Mouse (Mus musculus) regulatory T cell (primary cell): Measurements from ENCODE around the gene C1qtnf9.

Experiments used
- in situ Hi-C: fragments of 300-600 bp; cut with MboI, MseI; formaldehyde crosslinking; loops from one replicate; pipeline ENCODE4 v1.15.1; 2025; ENCODE audit warnings: high pct_unique_total_duplicates

C1qtnf9 gene

DNA sequence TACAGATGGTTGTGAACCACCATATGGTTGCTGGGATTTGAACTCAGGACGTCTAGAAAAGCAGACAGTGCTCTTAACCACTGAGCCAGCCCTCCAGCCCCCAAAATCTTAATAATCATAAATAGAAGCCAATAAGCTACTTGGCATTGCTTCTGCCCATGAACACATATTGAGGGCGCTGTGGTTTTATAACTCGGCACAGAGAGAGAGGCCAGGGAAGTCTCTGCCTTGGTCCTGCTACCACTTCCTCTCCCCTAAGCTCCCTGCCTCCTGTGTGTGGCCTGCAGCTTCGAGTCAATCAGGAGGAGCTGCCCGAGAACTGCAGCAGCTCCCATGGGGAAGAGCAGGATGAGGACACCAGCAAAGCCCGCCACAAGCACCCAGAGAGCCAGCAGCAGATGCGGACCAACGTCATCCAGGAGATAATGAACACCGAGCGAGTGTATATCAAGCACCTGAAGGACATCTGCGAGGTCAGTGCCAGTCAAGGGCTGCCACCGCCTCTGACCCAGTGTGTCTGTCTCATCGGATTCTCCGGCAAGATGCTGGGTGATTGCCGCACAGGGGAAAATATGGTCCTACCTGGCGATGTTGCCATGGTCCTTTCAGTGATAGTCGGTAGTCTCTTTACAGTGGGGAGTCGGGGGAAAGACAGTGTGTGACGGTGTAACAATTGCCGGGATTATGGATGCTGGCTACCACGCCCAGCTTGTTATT, 20.6 kb upstream of the C1qtnf9 start:
- in situ Hi-C loops: loop anchor here (25.0 kb wide), 2 partner anchors 485 to 1590 kb away; partner anchors contain the start of genes Gm49336, Mtmr6 and Nupl1

- in situ Hi-C loops: loop anchor here (25.0 kb wide), 2 partner anchors 488 to 1587 kb away; partner anchors contain the start of genes Gm49336, Mtmr6 and Nupl1
Measured at GRCm38 (mm10) chr14:60749880-60750279, 18.1 kb upstream of the C1qtnf9 start.

- in situ Hi-C loops: no loop called here
Measured at GRCm38 (mm10) chr14:60751581-60751980, 16.4 kb upstream of the C1qtnf9 start.

- in situ Hi-C loops: no loop called here
Measured at GRCm38 (mm10) chr14:60752892-60753800, 14.8 kb upstream of the C1qtnf9 start.

GRCm38 (mm10) chr14:60753801-60754126, 14.2 kb upstream of the C1qtnf9 start:
- in situ Hi-C loops: no loop called here

DNA sequence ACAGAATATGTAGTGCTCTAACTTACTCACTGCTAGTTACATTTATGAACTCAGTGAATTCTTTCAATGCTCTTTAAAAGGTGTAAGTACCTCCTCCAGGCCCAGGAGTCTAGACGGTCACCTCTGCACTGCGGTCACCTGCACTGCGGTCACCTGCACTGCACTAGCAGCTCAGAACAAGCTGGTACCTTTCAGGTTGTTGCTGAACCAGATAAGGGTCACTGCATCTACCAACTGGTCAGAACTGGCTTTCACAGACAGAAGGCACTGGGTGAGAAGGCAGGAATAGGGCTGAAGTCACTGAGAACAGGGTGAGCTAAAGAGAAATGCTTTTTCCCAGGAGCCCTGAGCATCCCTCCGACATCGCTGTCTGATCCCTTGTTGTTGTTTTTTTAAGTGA, 13.3 kb upstream of the C1qtnf9 start:
- in situ Hi-C loops: no loop called here

DNA sequence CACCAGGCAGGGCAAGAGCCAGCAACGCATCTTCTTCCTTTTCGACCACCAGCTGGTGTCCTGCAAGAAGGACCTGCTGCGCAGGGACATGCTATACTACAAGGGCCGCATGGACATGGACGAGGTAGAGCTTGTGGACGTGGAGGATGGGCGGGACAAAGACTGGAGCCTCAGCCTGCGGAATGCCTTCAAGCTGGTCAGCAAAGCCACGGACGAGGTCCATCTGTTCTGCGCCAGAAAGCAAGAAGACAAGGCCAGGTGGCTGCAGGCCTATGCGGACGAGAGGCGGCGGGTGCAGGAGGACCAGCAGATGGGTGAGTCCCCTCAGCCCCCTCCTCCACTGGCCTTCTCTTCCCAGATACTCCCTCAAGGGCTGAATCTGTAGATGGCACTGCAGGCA, 11.7 kb upstream of the C1qtnf9 start:
- in situ Hi-C loops: no loop called here

- in situ Hi-C loops: no loop called here
Measured at GRCm38 (mm10) chr14:60757265-60757664, 10.7 kb upstream of the C1qtnf9 start.

DNA sequence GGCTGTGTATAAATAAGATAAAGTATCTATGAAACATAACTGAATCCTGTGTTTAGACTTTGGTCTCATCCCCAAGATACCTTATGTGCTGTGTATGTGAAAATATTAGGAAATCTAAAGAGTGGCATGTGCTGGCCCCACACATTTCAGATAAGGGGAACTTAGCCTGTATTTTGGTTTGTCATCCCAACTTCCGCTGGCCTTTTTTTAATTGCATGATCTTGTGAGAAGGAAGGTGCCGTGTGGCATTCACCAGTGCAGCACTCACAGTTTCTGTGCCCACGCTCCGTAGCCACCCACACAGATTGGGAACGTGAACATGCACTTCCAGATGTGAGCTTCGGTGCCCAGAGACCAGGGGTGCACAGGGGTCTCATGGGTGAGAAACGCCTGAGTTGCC, 10.2 kb upstream of the C1qtnf9 start:
- in situ Hi-C loops: no loop called here

DNA sequence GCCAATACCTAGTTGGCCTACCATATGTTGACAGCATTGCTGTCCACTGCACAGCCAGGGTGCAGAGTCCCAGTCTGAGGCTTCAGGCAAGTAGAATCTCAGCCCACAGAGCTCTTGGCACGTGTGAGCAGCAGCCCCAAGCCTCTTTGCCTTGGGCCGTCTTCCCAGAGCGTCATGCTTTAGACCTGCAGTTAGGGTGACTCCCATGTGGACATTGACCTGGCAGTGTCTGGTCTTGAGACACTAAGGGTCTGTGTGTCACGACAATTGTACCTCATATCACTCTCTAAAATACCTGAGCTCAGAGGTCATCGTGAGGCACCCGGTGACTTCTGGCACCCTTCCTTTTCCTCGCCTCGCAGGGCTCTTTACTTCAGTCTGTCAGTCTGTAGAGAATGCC, 8.8 kb upstream of the C1qtnf9 start:
- in situ Hi-C loops: no loop called here

- in situ Hi-C loops: loop anchor here (5.0 kb wide), 1 partner anchor 64 kb away; no protein-coding TSS in a partner anchor
Measured at GRCm38 (mm10) chr14:60761801-60762200, 6.1 kb upstream of the C1qtnf9 start.

DNA sequence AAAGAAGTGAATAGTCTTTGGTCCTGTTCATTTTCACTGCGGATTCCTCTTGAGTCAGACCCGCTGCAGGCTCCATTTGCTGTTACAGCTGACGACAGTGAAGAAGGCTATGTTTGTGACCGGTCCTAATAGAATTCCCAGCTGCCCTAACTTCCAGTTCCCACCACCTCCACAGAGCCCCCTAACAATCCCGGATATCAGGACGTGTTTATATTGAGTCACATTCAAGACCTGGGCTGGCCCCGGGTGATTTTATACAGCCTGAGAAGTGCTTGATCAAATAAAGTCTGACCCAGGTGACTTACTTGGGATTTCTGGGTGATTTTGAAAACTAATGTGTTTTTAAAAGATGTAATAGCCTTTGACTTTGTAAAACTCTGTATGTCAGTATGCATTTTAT, 5.2 kb upstream of the C1qtnf9 start:
- in situ Hi-C loops: loop anchor here (5.0 kb wide), 1 partner anchor 65 kb away; no protein-coding TSS in a partner anchor

GRCm38 (mm10) chr14:60763746-60764145, 4.2 kb upstream of the C1qtnf9 start:
- in situ Hi-C loops: loop anchor here (5.0 kb wide), 1 partner anchor 66 kb away; no protein-coding TSS in a partner anchor

GRCm38 (mm10) chr14:60764526-60764925, 3.4 kb upstream of the C1qtnf9 start:
- in situ Hi-C loops: loop anchor here (5.0 kb wide), 1 partner anchor 67 kb away; no protein-coding TSS in a partner anchor

DNA sequence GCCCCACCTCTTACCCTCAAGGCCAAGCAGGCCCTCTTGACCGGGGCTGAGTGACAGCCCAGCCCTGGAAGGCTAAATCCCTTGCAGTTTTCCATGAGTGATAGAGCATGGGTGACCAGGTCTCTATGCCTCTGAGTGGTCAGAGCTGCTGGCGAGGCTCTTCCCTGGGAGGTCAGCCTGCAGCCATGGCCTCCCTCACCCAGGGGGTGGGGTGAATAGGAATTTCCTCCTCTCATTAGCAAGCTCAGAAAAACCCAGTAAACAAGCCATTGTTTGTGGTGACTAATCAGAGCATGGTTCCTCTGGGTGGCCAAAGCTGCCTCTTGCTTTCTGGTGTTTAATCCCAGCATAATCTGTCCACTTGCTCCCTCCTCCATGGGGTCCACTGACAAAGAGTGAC, 2.9 kb upstream of the C1qtnf9 start:
- in situ Hi-C loops: no loop called here

GRCm38 (mm10) chr14:60769340-60769739, 1.4 kb downstream of the C1qtnf9 start:
- in situ Hi-C loops: no loop called here

GRCm38 (mm10) chr14:60770594-60770993, 2.7 kb downstream of the C1qtnf9 start:
- in situ Hi-C loops: loop anchor here (10.0 kb wide), 1 partner anchor 246 kb away; no protein-coding TSS in a partner anchor

GRCm38 (mm10) chr14:60771057-60771456, 3.1 kb downstream of the C1qtnf9 start:
- in situ Hi-C loops: loop anchor here (10.0 kb wide), 1 partner anchor 246 kb away; no protein-coding TSS in a partner anchor

- in situ Hi-C loops: loop anchor here (10.0 kb wide), 1 partner anchor 249 kb away; no protein-coding TSS in a partner anchor
Measured at GRCm38 (mm10) chr14:60773476-60773875, 5.5 kb downstream of the C1qtnf9 start.

DNA sequence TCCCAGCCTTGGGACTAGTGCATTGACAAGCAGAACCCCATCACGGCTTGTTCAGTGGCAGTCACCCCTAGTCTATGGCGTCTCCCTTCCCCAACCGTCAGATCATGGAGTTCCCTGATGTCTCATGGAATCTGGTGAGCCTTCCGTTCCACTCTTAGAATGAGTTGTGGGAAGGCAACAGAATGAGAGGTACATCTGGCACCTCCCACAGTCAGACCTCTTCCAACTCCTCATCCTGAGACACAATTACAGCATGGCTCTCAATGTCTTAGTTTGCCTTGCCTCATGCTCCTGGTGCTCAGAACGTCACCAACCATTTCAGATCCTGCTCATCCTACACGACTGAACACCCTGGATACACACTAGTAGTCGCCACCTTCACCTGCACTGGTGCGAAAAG, 8.6 kb downstream of the C1qtnf9 start:
- in situ Hi-C loops: loop anchor here (10.0 kb wide), 1 partner anchor 252 kb away; no protein-coding TSS in a partner anchor

DNA sequence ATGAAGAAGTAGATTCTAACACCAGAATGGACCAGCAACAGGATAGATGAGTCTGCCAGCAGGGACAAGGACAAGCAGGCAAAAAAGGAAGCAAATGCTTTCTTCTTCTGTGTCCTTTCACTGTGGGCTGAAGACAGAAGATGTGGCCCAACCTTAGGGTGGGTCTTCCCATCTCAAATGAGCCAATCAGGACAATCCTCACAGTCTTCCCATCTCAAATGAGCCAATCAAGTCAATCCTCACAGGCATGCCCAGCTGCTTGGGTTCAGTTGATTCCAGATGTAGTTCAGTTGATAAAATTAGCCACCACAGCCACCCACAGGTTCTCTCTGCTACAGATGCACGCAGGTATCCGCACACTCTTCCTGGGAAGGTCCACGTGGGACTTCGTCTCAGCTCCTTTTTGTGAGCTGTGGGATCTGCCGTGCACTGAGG, 9.6 kb downstream of the C1qtnf9 start:
- in situ Hi-C loops: loop anchor here (10.0 kb wide), 1 partner anchor 253 kb away; no protein-coding TSS in a partner anchor

DNA sequence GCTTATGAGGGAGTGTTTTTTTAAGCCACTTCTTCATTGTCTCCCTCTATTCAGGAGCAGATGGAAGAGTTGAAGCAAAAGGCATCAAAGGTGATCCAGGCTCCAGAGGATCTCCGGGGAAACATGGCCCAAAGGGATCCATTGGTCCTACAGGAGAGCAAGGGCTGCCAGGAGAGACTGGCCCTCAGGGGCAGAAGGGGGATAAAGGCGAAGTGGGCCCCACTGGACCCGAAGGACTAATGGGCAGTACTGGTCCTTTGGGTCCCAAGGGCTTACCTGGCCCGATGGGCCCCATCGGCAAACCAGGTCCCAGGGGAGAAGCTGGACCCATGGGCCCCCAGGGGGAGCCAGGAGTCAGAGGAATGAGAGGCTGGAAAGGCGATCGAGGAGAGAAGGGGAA, 11.3 kb downstream of the C1qtnf9 start:
- in situ Hi-C loops: loop anchor here (10.0 kb wide), 1 partner anchor 254 kb away; no protein-coding TSS in a partner anchor
